Mouse (Mus musculus) neutrophil, adult 83 days (primary cell): ENCODE data around the gene Neto2. TPM values are rescaled to one million over a fixed set of nuclear protein-coding genes. Genes with fewer than 3 reads are reported as not detected.

ENCODE experiments used
- total RNA-seq, 2 experiments: library from RNA; stranded (reverse); gene quantifications; one replicate each; pipeline ENCODE4 v1.2.4; 2023

Neto2 gene
- total RNA-seq, result 1 to 10 TPM; 5.3 to 7.5 TPM

DNA sequence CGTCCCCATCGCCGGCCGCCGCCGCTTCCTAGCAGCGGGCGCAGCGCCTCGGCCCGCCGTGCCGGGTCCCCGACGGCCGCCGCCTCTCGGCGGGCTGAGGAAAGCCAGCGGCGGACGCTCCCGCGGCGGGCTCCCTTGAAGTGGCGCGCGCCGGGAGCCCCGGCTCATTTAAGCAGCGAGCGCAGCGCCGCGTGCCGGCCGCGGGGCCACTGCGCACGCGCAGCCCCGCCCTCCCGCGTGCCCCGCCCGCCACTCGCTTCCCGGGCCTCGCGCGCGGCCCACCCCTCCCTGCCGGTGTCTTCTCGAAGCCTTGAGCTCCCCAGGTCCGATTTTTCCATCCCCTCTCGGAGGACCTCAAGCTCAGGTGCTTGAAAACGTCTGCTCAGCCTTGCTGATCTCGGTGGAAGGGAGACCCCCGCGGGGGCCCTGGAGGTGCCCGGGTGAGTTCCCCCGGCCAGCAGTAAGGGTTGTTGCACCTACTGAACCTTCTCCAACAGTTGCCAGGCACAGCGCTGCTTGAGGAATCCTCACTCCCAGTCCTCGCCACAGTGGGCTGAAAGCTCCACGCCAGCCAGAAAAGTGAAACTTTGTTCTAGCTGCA is at the start of gene Neto2:
Neto2 (minus strand) TSS at position 174 of the 601 bp plus-strand sequence.

Other genes with a start within 250 kb of the Neto2 start
- under 1 TPM; 0.37 to 0.99 TPM for gene Gpt2, start 208.3 kb downstream of the Neto2 start, total RNA-seq
- gene Dnaja2, start 145.6 kb downstream of the Neto2 start, total RNA-seq, result 10 to 100 TPM; 70.2 to 79.9 TPM
- gene Itfg1, start 140.0 kb upstream of the Neto2 start, total RNA-seq, result 10 to 100 TPM; 28.5 to 31.0 TPM
- gene Phkb, start 140.0 kb upstream of the Neto2 start, total RNA-seq, result 10 to 100 TPM; 32.5 to 35.0 TPM